Mouse (Mus musculus) effector memory CD4-positive, alpha-beta T cell, adult 5 months (primary cell): Measurements from ENCODE around the gene Slc35e2. TPM values are rescaled to one million over a fixed set of nuclear protein-coding genes. Genes with fewer than 3 reads are reported as not detected.

ENCODE experiments used
- polyA plus RNA-seq: library from polyadenylated mRNA; unstranded; fragments of 100-300 nt; shearing (Covaris generic); gene quantifications from one replicate; pipeline ENCODE4 v1.2.1, GENCODE M21; 2017

Slc35e2 gene
- polyA plus RNA-seq = 25.6 TPM

GRCm38 (mm10) chr4:155601091-155601996 is at the start of gene Slc35e2:
Gene Slc35e2 (plus strand): TSS chr4:155601416.

GRCm38 (mm10) chr4:155561661-155562442 is 39.4 kb upstream of the Slc35e2 start, which contains the start of gene Nadk:
Gene Nadk (plus strand): TSS chr4:155562378.

DNA sequence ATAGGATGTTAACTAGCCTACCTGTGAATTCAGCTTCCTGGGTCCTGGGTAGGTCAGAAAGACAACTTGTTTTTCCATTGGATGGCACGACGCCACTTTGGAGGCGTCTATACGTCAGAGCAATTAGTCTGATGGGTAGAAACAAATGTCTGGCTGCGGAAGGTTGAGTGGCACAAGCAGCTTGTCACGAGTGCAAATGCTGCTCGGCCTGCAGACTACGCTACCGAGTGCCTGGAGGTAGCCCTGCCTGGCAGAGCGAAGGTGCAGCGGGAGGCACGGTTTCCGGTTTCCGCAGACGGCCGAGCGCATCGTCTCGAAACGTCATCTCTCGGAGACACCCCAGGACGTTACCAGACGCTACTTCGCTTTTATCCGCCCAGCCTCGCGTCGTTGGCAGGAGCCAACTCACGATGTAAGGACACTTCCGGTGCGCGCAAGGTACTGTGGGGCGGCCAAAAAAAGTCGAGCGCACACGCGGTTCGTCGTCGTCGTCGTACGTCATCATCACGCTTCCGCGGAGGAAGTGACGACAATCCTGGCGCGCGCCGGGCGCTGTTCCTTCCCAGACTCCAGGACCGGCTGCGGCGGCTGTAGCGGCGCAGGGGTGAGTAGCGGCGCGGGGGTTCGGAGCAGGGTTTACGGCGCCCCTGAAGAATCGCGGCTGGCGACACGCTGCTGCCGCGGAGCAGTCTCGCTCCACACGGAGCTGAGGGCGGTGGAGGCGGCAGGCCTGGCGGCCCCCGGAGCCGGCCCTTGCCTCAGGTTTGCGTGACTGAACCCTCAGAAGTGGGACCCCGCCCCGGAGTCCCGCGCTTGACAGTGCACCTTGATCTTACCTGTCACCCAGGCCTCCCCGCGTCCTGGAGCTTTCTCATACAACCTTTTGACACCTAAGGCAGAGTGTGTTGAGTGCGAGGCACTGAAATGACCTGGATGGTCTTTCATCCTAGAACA is 23.4 kb downstream of the Slc35e2 start, which contains the start of gene Cdk11b:
TSS of gene Cdk11b (plus strand) at position 517 of the 954 bp plus-strand sequence.

GRCm38 (mm10) chr4:155645308-155645707 is 44.1 kb downstream of the Slc35e2 start, which contains the start of gene Gm10563:
Gene Gm10563 (minus strand): TSS chr4:155645408.

GRCm38 (mm10) chr4:155653086-155653450 is 51.9 kb downstream of the Slc35e2 start, which contains the start of gene Mmp23:
Gene Mmp23 (minus strand): TSS chr4:155653384.

GRCm38 (mm10) chr4:155668689-155669597 is 67.7 kb downstream of the Slc35e2 start, which contains the start of gene Mib2:
Gene Mib2 (minus strand): TSS chr4:155669198.

Other genes with a start within 250 kb of the Slc35e2 start
- 30.7 TPM for gene Prkcz, start 240.1 kb upstream of the Slc35e2 start, polyA plus RNA-seq
- 0.32 TPM for gene Gabrd, start 203.3 kb upstream of the Slc35e2 start, polyA plus RNA-seq
- gene Cfap74, start 192.2 kb upstream of the Slc35e2 start, polyA plus RNA-seq = 3.9 TPM
- gene Tmem52, start 132.3 kb upstream of the Slc35e2 start, polyA plus RNA-seq = not detected
- gene Gnb1, start 110.1 kb upstream of the Slc35e2 start, polyA plus RNA-seq = 438 TPM
- gene Nadk, start 39.0 kb upstream of the Slc35e2 start, polyA plus RNA-seq = 98.5 TPM
- 793 TPM for gene Cdk11b, start 23.4 kb downstream of the Slc35e2 start, polyA plus RNA-seq
- gene Gm10563, start 44.0 kb downstream of the Slc35e2 start, polyA plus RNA-seq = not detected
- gene Mmp23, start 52.0 kb downstream of the Slc35e2 start, polyA plus RNA-seq = not detected
- gene Mib2, start 67.8 kb downstream of the Slc35e2 start, polyA plus RNA-seq = 48.6 TPM
- gene Fndc10, start 92.9 kb downstream of the Slc35e2 start, polyA plus RNA-seq = 11.6 TPM
- 83.3 TPM for gene Ssu72, start 103.4 kb downstream of the Slc35e2 start, polyA plus RNA-seq
- gene Tmem240, start 133.4 kb downstream of the Slc35e2 start, polyA plus RNA-seq = 0.11 TPM
- gene Atad3a, start 159.7 kb downstream of the Slc35e2 start, polyA plus RNA-seq = 69.8 TPM
- 0.14 TPM for gene Vwa1, start 173.3 kb downstream of the Slc35e2 start, polyA plus RNA-seq
- gene Tmem88b, start 184.5 kb downstream of the Slc35e2 start, polyA plus RNA-seq = not detected
- not detected for gene Ankrd65, start 189.0 kb downstream of the Slc35e2 start, polyA plus RNA-seq
- 52.7 TPM for gene Mrpl20, start 201.5 kb downstream of the Slc35e2 start, polyA plus RNA-seq
- 336 TPM for gene Ccnl2, start 211.1 kb downstream of the Slc35e2 start, polyA plus RNA-seq
- 103 TPM for gene Aurkaip1, start 229.9 kb downstream of the Slc35e2 start, polyA plus RNA-seq
- 1.7 TPM for gene Mxra8, start 238.3 kb downstream of the Slc35e2 start, polyA plus RNA-seq
- gene Dvl1, start 246.0 kb downstream of the Slc35e2 start, polyA plus RNA-seq = 78.2 TPM